Mouse (Mus musculus) embryonic facial prominence, embryonic 14.5 days (tissue): ENCODE results near the gene Npas3. TPM values are rescaled to one million over a fixed set of nuclear protein-coding genes. Genes with fewer than 3 reads are reported as not detected.

ENCODE experiments used
- ATAC-seq: fragments of 200-750 bp; cut with Nextera tagmentation; 2 replicates; pipeline ENCODE4 v1.8.0; 2017; ENCODE audit warnings: low read depth, moderate number of reproducible peaks, moderate TSS enrichment
- DNase-seq: peaks from one replicate; pipeline ENCODE4 v3.0.0-alpha.2; 2015; ENCODE audit warnings: low spot score
- H3K27ac ChIP-seq: fragments of 300-500 bp; sonication (generic); replicated peaks from 2 replicates; pipeline ENCODE4 v1.5.1; 2014; ENCODE audit warnings: low read depth, mild to moderate bottlenecking, low read length, moderate library complexity
- H3K27me3 ChIP-seq: fragments of 300-500 bp; sonication (generic); replicated peaks from 2 replicates; pipeline ENCODE4 v1.6.1; 2014; ENCODE audit warnings: low read length; ENCODE audit not compliant: control insufficient read depth, insufficient read depth
- H3K36me3 ChIP-seq: fragments of 300-500 bp; sonication (generic); 2 replicates; pipeline ENCODE4 v1.6.1; 2014; ENCODE audit warnings: low read length, mixed read lengths; ENCODE audit not compliant: control insufficient read depth, insufficient read depth
- H3K4me1 ChIP-seq: fragments of 300-500 bp; sonication (generic); 2 replicates; pipeline ENCODE4 v1.6.1; 2014; ENCODE audit warnings: antibody characterized with exemption, low read length; ENCODE audit not compliant: control insufficient read depth, insufficient read depth
- H3K4me2 ChIP-seq: fragments of 300-500 bp; sonication (generic); 2 replicates; pipeline ENCODE4 v1.6.1; 2014; ENCODE audit warnings: low read depth, mild to moderate bottlenecking, low read length, moderate library complexity, mixed read lengths
- H3K4me3 ChIP-seq: fragments of 300-500 bp; sonication (generic); 2 replicates; pipeline ENCODE4 v1.5.1; 2014; ENCODE audit warnings: low read depth, mild to moderate bottlenecking, low read length
- H3K9ac ChIP-seq: fragments of 300-500 bp; sonication (generic); 2 replicates; pipeline ENCODE4 v1.6.1; 2014; ENCODE audit warnings: low read depth, mild to moderate bottlenecking, low read length, moderate library complexity, mixed read lengths
- H3K9me3 ChIP-seq: fragments of 300-500 bp; sonication (generic); 2 replicates; pipeline ENCODE4 v1.6.1; 2016; ENCODE audit warnings: low read length; ENCODE audit not compliant: control insufficient read depth
- WGBS: fragments of 180-500 bp; shearing (Covaris S2); extraction: QIAGEN DNeasy Blood & Tissue Kit; methylation state at CpG from one replicate; pipeline ENCODE4 v1.1.7; 2014; 5-methylcytosine and 5-hydroxymethylcytosine counted together
- polyA plus RNA-seq: library from polyadenylated mRNA; unstranded; fragments of >200 nt; fragmentation: Nextera tagmentation; extraction: Ambion mirVana; gene quantifications from 2 replicates; pipeline ENCODE4 v1.2.1, GENCODE M21; 2014

Npas3 gene
- polyA plus RNA-seq, 1 experiment from 2014 or later, result 4.4 TPM

- Histone ChIP-seq H3K4me3 (no peak overlapping the region), H3K4me1 (0 out of 2 replicates have a peak, but pooled peaks cover 4% of the 10 kb centered on the region), H3K27me3 (no peaks in the 10 kb centered on the region), H3K9ac (no peak overlapping the region), H3K4me2 (no peak overlapping the region), H3K27ac (no peak overlapping the region), H3K36me3 (no peaks in the 10 kb centered on the region), H3K9me3 (no peaks in the 10 kb centered on the region)
- DNase-seq (peak; percentile 66), ATAC-seq (no peak)
- WGBS, result 56% methylated on average over 6 of the region's 6 CpGs
Observed at GRCm38 (mm10) chr12:53801831-53802230, 553.4 kb downstream of the Npas3 start.

- H3K27me3 ChIP-seq, result no peaks in the 10 kb centered on the region
- no peak overlapping the region for H3K4me2 ChIP-seq
- no peak for DNase-seq
- 0 out of 2 replicates have a peak, but pooled peaks cover 4% of the 10 kb centered on the region for H3K4me1 ChIP-seq
- no peak for ATAC-seq
- no peaks in the 10 kb centered on the region for H3K36me3 ChIP-seq
- H3K4me3 ChIP-seq, result no peak overlapping the region
- no peak overlapping the region for H3K9ac ChIP-seq
- H3K27ac ChIP-seq, result no peak overlapping the region
- WGBS, result 26% methylated on average over 7 of the region's 7 CpGs
- H3K9me3 ChIP-seq, result no peaks in the 10 kb centered on the region
Observed at GRCm38 (mm10) chr12:53802381-53802780, 553.9 kb downstream of the Npas3 start.

- no peak overlapping the region for H3K9ac ChIP-seq
- no peak overlapping the region for H3K27ac ChIP-seq
- DNase-seq (no peak), ATAC-seq (no peak)
- no peak overlapping the region for H3K4me3 ChIP-seq
- H3K27me3 ChIP-seq, result no peaks in the 10 kb centered on the region
- no peaks in the 10 kb centered on the region for H3K36me3 ChIP-seq
- WGBS, result 85% methylated on average over 2 of the region's 2 CpGs
- H3K9me3 ChIP-seq, result no peaks in the 10 kb centered on the region
- peaks cover 5% of the 10 kb centered on the region; the same call in 1 of the 2 replicates for H3K4me1 ChIP-seq
- no peak overlapping the region for H3K4me2 ChIP-seq
Observed at GRCm38 (mm10) chr12:53810081-53810480, 561.6 kb downstream of the Npas3 start.

DNA sequence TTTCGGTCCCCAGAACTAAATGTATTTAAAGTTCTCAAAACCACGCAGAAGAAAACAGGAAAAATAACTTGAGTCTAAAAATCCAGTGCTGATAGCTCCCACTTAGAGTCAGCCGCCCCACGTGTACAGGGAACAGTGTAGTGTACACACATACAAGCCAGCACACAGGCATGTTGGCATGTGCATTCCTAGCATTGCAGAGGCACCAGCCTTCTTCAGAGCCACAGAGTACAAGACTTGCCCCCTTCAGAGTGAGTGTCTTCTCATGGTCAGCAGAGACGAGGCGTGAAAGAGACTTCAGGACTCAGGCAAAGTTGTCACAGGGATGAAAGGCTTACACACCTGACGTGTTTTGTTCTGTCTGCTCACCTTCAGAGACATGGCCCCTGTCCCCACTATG, 565.8 kb downstream of the Npas3 start:
- no peak for DNase-seq
- 79% methylated on average over 7 of the region's 7 CpGs for WGBS
- ATAC-seq, result no peak

GRCm38 (mm10) chr12:53819982-53820381, 571.5 kb downstream of the Npas3 start:
- WGBS, result 90% methylated on average over 4 of the region's 4 CpGs
- no peak for ATAC-seq

More for the DNA sequence above, 565.8 kb downstream of the Npas3 start:
- Histone ChIP-seq H3K36me3 (no peaks in the 10 kb centered on the region), H3K4me2 (no peak overlapping the region), H3K27me3 (no peaks in the 10 kb centered on the region), H3K9me3 (no peaks in the 10 kb centered on the region), H3K4me1 (peaks cover 5% of the 10 kb centered on the region; the same call in 1 of the 2 replicates), H3K27ac (no peak overlapping the region), H3K9ac (no peak overlapping the region), H3K4me3 (no peak overlapping the region)

GRCm38 (mm10) chr12:53822881-53823280, 574.4 kb downstream of the Npas3 start:
- 76% methylated on average over 4 of the region's 4 CpGs for WGBS

More at GRCm38 (mm10) chr12:53819982-53820381, 571.5 kb downstream of the Npas3 start:
- H3K4me3 ChIP-seq, result no peak overlapping the region
- H3K4me1 ChIP-seq, result no peaks in the 10 kb centered on the region
- H3K27ac ChIP-seq, result no peak overlapping the region
- H3K4me2 ChIP-seq, result no peak overlapping the region
- H3K9ac ChIP-seq, result no peak overlapping the region
- H3K36me3 ChIP-seq, result no peaks in the 10 kb centered on the region
- no peaks in the 10 kb centered on the region for H3K9me3 ChIP-seq
- DNase-seq, result no peak
- H3K27me3 ChIP-seq, result no peaks in the 10 kb centered on the region

GRCm38 (mm10) chr12:53825251-53825650, 576.8 kb downstream of the Npas3 start:
- H3K27me3 ChIP-seq, result no peaks in the 10 kb centered on the region
- H3K9ac ChIP-seq, result no peak overlapping the region
- no peak overlapping the region for H3K4me2 ChIP-seq
- no peak overlapping the region for H3K27ac ChIP-seq
- no peaks in the 10 kb centered on the region for H3K36me3 ChIP-seq
- H3K9me3 ChIP-seq, result no peaks in the 10 kb centered on the region
- peaks cover 14% of the 10 kb centered on the region; the same call in 1 of the 2 replicates for H3K4me1 ChIP-seq
- ATAC-seq (no peak), DNase-seq (no peak)
- H3K4me3 ChIP-seq, result no peak overlapping the region

More at GRCm38 (mm10) chr12:53822881-53823280, 574.4 kb downstream of the Npas3 start:
- Histone ChIP-seq H3K9ac (no peak overlapping the region), H3K4me2 (no peak overlapping the region), H3K36me3 (no peaks in the 10 kb centered on the region), H3K4me1 (peaks cover 14% of the 10 kb centered on the region; the same call in 1 of the 2 replicates), H3K9me3 (no peaks in the 10 kb centered on the region), H3K27ac (no peak overlapping the region), H3K27me3 (no peaks in the 10 kb centered on the region), H3K4me3 (no peak overlapping the region)
- no peak for ATAC-seq
- no peak for DNase-seq

GRCm38 (mm10) chr12:53825898-53826605, 577.6 kb downstream of the Npas3 start:
- Histone ChIP-seq H3K4me2 (no peak overlapping the region), H3K9ac (no peak overlapping the region), H3K27ac (peak overlapping the region; percentile 8; the same call in 1 of the 2 replicates), H3K4me3 (no peak overlapping the region), H3K9me3 (no peaks in the 10 kb centered on the region), H3K27me3 (no peaks in the 10 kb centered on the region), H3K4me1 (peaks cover 14% of the 10 kb centered on the region; the same call in 1 of the 2 replicates), H3K36me3 (no peaks in the 10 kb centered on the region)
- ATAC-seq (peak; percentile 78; the same call in 1 of the 2 replicates), DNase-seq (peak; percentile 64)
- 31% methylated on average over 12 of the region's 12 CpGs for WGBS

DNA sequence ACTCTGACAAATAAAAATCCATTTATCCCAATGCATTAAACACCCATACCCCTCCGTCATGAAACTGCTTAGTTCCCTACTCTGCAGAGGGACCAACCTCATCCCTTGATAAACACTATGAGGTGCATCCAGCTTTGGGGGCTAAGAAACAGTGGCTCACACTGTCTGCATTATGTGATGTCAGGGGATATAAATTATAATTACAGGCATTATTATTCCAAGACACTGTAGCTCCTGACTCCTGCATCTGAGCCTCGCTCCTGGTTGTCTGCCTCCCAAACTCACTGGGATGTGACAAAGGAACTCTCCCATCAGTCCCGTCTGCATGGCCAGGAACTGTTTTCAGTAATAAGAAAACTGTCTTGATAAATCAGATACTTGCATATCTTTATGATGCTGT, 578.3 kb downstream of the Npas3 start:
- no peak overlapping the region for H3K4me3 ChIP-seq
- no peak overlapping the region for H3K4me2 ChIP-seq
- WGBS, result 58% methylated on average over 3 of the region's 3 CpGs
- DNase-seq (no peak), ATAC-seq (no peak)
- H3K4me1 ChIP-seq, result peaks cover 17% of the 10 kb centered on the region
- no peak overlapping the region for H3K27ac ChIP-seq
- H3K27me3 ChIP-seq, result no peaks in the 10 kb centered on the region
- no peak overlapping the region for H3K9ac ChIP-seq
- H3K36me3 ChIP-seq, result no peaks in the 10 kb centered on the region
- no peaks in the 10 kb centered on the region for H3K9me3 ChIP-seq
